Mouse (Mus musculus) liver, embryonic 13.5 days (tissue): ENCODE measurements around the gene Kbtbd2. TPM values are rescaled to one million over a fixed set of nuclear protein-coding genes. Genes with fewer than 3 reads are reported as not detected.
A peak's percentile ranks its signal among the peaks of the same experiment; 100 is the strongest.

Source experiments
- ATAC-seq: fragments of 200-750 bp; cut with Nextera tagmentation; 2 replicates; pipeline ENCODE4 v1.8.0; 2017; ENCODE audit warnings: low read depth, mild to moderate bottlenecking, moderate number of reproducible peaks, moderate library complexity
- DNase-seq: peaks from one replicate; pipeline ENCODE4 v3.0.0; 2022
- H3K27ac ChIP-seq: fragments of 300-500 bp; sonication (generic); 2 replicates; pipeline ENCODE4 v1.5.1; 2015; ENCODE audit warnings: moderate library complexity, mild to moderate bottlenecking, inconsistent platforms
- H3K27me3 ChIP-seq: fragments of 300-500 bp; sonication (generic); 2 replicates; pipeline ENCODE4 v1.6.1; 2015; ENCODE audit warnings: mild to moderate bottlenecking, inconsistent platforms
- H3K36me3 ChIP-seq: fragments of 300-500 bp; sonication (generic); 2 replicates; pipeline ENCODE4 v1.6.1; 2015; ENCODE audit warnings: mild to moderate bottlenecking, inconsistent platforms
- H3K4me1 ChIP-seq: fragments of 300-500 bp; sonication (generic); replicated peaks from 2 replicates; pipeline ENCODE4 v1.6.1; 2015; ENCODE audit warnings: inconsistent platforms
- H3K4me2 ChIP-seq: fragments of 300-500 bp; sonication (generic); 2 replicates; pipeline ENCODE4 v1.6.1; 2015; ENCODE audit warnings: inconsistent platforms, mild to moderate bottlenecking, moderate library complexity
- H3K4me3 ChIP-seq: fragments of 300-500 bp; sonication (generic); replicated peaks from 2 replicates; pipeline ENCODE4 v1.5.1; 2015; ENCODE audit warnings: mild to moderate bottlenecking, inconsistent platforms
- H3K9ac ChIP-seq: fragments of 300-500 bp; sonication (generic); 2 replicates; pipeline ENCODE4 v1.6.1; 2015; ENCODE audit warnings: mild to moderate bottlenecking, inconsistent platforms
- H3K9me3 ChIP-seq: fragments of 300-500 bp; sonication (generic); replicated peaks from 2 replicates; pipeline ENCODE4 v1.6.1; 2016; ENCODE audit warnings: inconsistent platforms
- WGBS: fragments of 180-500 bp; shearing (Covaris S2); methylation state at CpG from one replicate; pipeline ENCODE4 v1.1.7; 2015; ENCODE audit not compliant: insufficient replicate concordance; 5-methylcytosine and 5-hydroxymethylcytosine counted together
- polyA plus RNA-seq: library from polyadenylated mRNA; unstranded; fragments of >200 nt; fragmentation: Nextera tagmentation; extraction: Ambion mirVana; gene quantifications from 2 replicates; pipeline ENCODE4 v1.2.1, GENCODE M21; 2015

Kbtbd2 gene
- polyA plus RNA-seq, 1 experiment from 2014 or later: 13.6 TPM

- H3K36me3 ChIP-seq: peaks cover 70% of the 10 kb centered on the region
- H3K4me3 ChIP-seq: no peak overlapping the region
- no peak overlapping the region for H3K4me2 ChIP-seq
- H3K9ac ChIP-seq: no peak overlapping the region
- no peaks in the 10 kb centered on the region for H3K9me3 ChIP-seq
- H3K27ac ChIP-seq: no peak overlapping the region
- ATAC-seq (no peak), DNase-seq (no peak)
- peaks cover 60% of the 10 kb centered on the region for H3K4me1 ChIP-seq
- H3K27me3 ChIP-seq: no peaks in the 10 kb centered on the region
- WGBS: 72% methylated on average over 5 of the region's 5 CpGs
Measured at GRCm38 (mm10) chr6:56785068-56785467, 12.5 kb downstream of the Kbtbd2 start.

GRCm38 (mm10) chr6:56783561-56784272, 13.9 kb downstream of the Kbtbd2 start:
- Histone ChIP-seq H3K36me3 (peaks cover 81% of the 10 kb centered on the region), H3K4me3 (no peak overlapping the region), H3K27me3 (no peaks in the 10 kb centered on the region), H3K9ac (no peak overlapping the region), H3K4me1 (peaks cover 48% of the 10 kb centered on the region), H3K9me3 (no peaks in the 10 kb centered on the region), H3K27ac (peak overlapping the region; percentile 15; the same call in 1 of the 2 replicates), H3K4me2 (peak overlapping the region; percentile 3; the same call in 1 of the 2 replicates)
- ATAC-seq (peak; percentile 24; the same call in 1 of the 2 replicates), DNase-seq (no peak)
- 63% methylated on average over 4 of the region's 4 CpGs for WGBS

- DNase-seq (no peak), ATAC-seq (no peak)
- H3K9ac ChIP-seq: no peak overlapping the region
- no peak overlapping the region for H3K27ac ChIP-seq
- H3K27me3 ChIP-seq: no peaks in the 10 kb centered on the region
- H3K9me3 ChIP-seq: no peaks in the 10 kb centered on the region
- peaks cover 18% of the 10 kb centered on the region for H3K4me1 ChIP-seq
- peaks cover 79% of the 10 kb centered on the region for H3K36me3 ChIP-seq
- no peak overlapping the region for H3K4me2 ChIP-seq
- WGBS: 90% methylated on average over 5 of the region's 5 CpGs
- no peak overlapping the region for H3K4me3 ChIP-seq
Measured at GRCm38 (mm10) chr6:56779636-56780035, 18.0 kb downstream of the Kbtbd2 start.

GRCm38 (mm10) chr6:56775816-56776215, 21.8 kb downstream of the Kbtbd2 start:
- Histone ChIP-seq H3K27me3 (no peaks in the 10 kb centered on the region), H3K9me3 (no peaks in the 10 kb centered on the region), H3K9ac (no peak overlapping the region), H3K4me2 (no peak overlapping the region), H3K4me1 (no peaks in the 10 kb centered on the region), H3K27ac (no peak overlapping the region), H3K36me3 (peaks cover 54% of the 10 kb centered on the region), H3K4me3 (no peak overlapping the region)
- DNase-seq (no peak), ATAC-seq (no peak)
- WGBS: 88% methylated on average over 3 of the region's 3 CpGs

GRCm38 (mm10) chr6:56765696-56766095, 31.9 kb downstream of the Kbtbd2 start:
- H3K9me3 ChIP-seq: no peaks in the 10 kb centered on the region
- H3K27me3 ChIP-seq: no peaks in the 10 kb centered on the region

GRCm38 (mm10) chr6:56765265-56765664, 32.3 kb downstream of the Kbtbd2 start:
- Histone ChIP-seq H3K4me1 (no peaks in the 10 kb centered on the region), H3K4me3 (no peak overlapping the region), H3K27me3 (no peaks in the 10 kb centered on the region), H3K36me3 (peaks cover 5% of the 10 kb centered on the region; the same call in 1 of the 2 replicates), H3K4me2 (no peak overlapping the region), H3K27ac (no peak overlapping the region), H3K9ac (no peak overlapping the region), H3K9me3 (no peaks in the 10 kb centered on the region)
- DNase-seq: no peak
- WGBS: 65% methylated on average over 3 of the region's 3 CpGs
- ATAC-seq: no peak

More at GRCm38 (mm10) chr6:56765696-56766095, 31.9 kb downstream of the Kbtbd2 start:
- H3K4me2 ChIP-seq: no peak overlapping the region
- 75% methylated on average over 4 of the region's 4 CpGs for WGBS
- no peak overlapping the region for H3K9ac ChIP-seq
- H3K36me3 ChIP-seq: peaks cover 5% of the 10 kb centered on the region; the same call in 1 of the 2 replicates
- H3K27ac ChIP-seq: no peak overlapping the region
- ATAC-seq: no peak
- DNase-seq: no peak
- no peak overlapping the region for H3K4me3 ChIP-seq
- no peaks in the 10 kb centered on the region for H3K4me1 ChIP-seq

GRCm38 (mm10) chr6:56759324-56759723, 38.3 kb downstream of the Kbtbd2 start:
- no peak for DNase-seq
- peaks cover 36% of the 10 kb centered on the region for H3K36me3 ChIP-seq
- no peak for ATAC-seq
- H3K9ac ChIP-seq: no peak overlapping the region
- no peak overlapping the region for H3K4me2 ChIP-seq
- H3K4me1 ChIP-seq: no peaks in the 10 kb centered on the region
- H3K9me3 ChIP-seq: no peaks in the 10 kb centered on the region
- no peaks in the 10 kb centered on the region for H3K27me3 ChIP-seq
- 74% methylated on average over 1 of the region's 1 CpGs for WGBS
- H3K4me3 ChIP-seq: no peak overlapping the region
- H3K27ac ChIP-seq: no peak overlapping the region

- Histone ChIP-seq H3K27me3 (no peaks in the 10 kb centered on the region), H3K4me3 (no peak overlapping the region), H3K36me3 (peaks cover 36% of the 10 kb centered on the region), H3K9me3 (no peaks in the 10 kb centered on the region), H3K4me1 (no peaks in the 10 kb centered on the region), H3K9ac (no peak overlapping the region), H3K4me2 (no peak overlapping the region), H3K27ac (no peak overlapping the region)
- no peak for DNase-seq
- 73% methylated on average over 1 of the region's 1 CpGs for WGBS
- no peak for ATAC-seq
Measured at GRCm38 (mm10) chr6:56756117-56756516, 41.5 kb downstream of the Kbtbd2 start.

- WGBS: 72% methylated on average over 3 of the region's 3 CpGs
- Histone ChIP-seq H3K4me3 (no peak overlapping the region), H3K36me3 (peaks cover 36% of the 10 kb centered on the region), H3K9me3 (no peaks in the 10 kb centered on the region), H3K4me1 (no peaks in the 10 kb centered on the region), H3K27ac (no peak overlapping the region), H3K27me3 (no peaks in the 10 kb centered on the region), H3K4me2 (no peak overlapping the region), H3K9ac (no peak overlapping the region)
- DNase-seq: no peak
- ATAC-seq: no peak
Measured at GRCm38 (mm10) chr6:56753719-56754118, 43.9 kb downstream of the Kbtbd2 start.

- Histone ChIP-seq H3K4me2 (no peak overlapping the region), H3K4me3 (no peak overlapping the region), H3K36me3 (peaks cover 21% of the 10 kb centered on the region), H3K9ac (no peak overlapping the region), H3K27me3 (no peaks in the 10 kb centered on the region), H3K4me1 (no peaks in the 10 kb centered on the region), H3K9me3 (no peaks in the 10 kb centered on the region), H3K27ac (no peak overlapping the region)
- 73% methylated on average over 5 of the region's 5 CpGs for WGBS
- ATAC-seq (no peak), DNase-seq (no peak)
Measured at GRCm38 (mm10) chr6:56745950-56746543, 51.6 kb downstream of the Kbtbd2 start.

- Histone ChIP-seq H3K36me3 (peaks cover 45% of the 10 kb centered on the region), H3K4me1 (no peaks in the 10 kb centered on the region)
Measured at GRCm38 (mm10) chr6:56732545-56732944, 65.1 kb downstream of the Kbtbd2 start.

More at GRCm38 (mm10) chr6:56732545-56732944, 65.1 kb downstream of the Kbtbd2 start:
- no peak overlapping the region for H3K4me2 ChIP-seq
- no peaks in the 10 kb centered on the region for H3K27me3 ChIP-seq
- no peaks in the 10 kb centered on the region for H3K9me3 ChIP-seq
- no peak for ATAC-seq
- no peak for DNase-seq
- H3K9ac ChIP-seq: no peak overlapping the region
- WGBS: 72% methylated on average over 2 of the region's 2 CpGs
- no peak overlapping the region for H3K4me3 ChIP-seq
- no peak overlapping the region for H3K27ac ChIP-seq
